Mouse (Mus musculus) cerebellum, adult (tissue): ENCODE data around the gene Ucn2.

Source experiments
- ATAC-seq: cut with Nextera tagmentation; 2 replicates; pipeline ENCODE4 v1.9.2; 2017; ENCODE audit warnings: mild to moderate bottlenecking, moderate library complexity, mixed read lengths; ENCODE audit not compliant: insufficient number of reproducible peaks, low FRiP score, low TSS enrichment

The Ucn2 gene

GRCm38 (mm10) chr9:108985710-108986109 is at the start of gene Ucn2:
TSS of gene Ucn2 (plus strand) at chr9:108986010.
- ATAC-seq = no peak

- ATAC-seq = peak; percentile 95
Measured at GRCm38 (mm10) chr9:108936418-108937364, 49.1 kb upstream of the Ucn2 start, which contains the start of gene Uqcrc1. TSS of gene Uqcrc1 (plus strand) at chr9:108936633.

- ATAC-seq = no peak
Measured at GRCm38 (mm10) chr9:108945111-108945510, 40.7 kb upstream of the Ucn2 start.

GRCm38 (mm10) chr9:108945608-108946007 is 40.2 kb upstream of the Ucn2 start:
- no peak for ATAC-seq

- peak; percentile 45; the same call in 1 of the 2 replicates for ATAC-seq
Measured at GRCm38 (mm10) chr9:108949231-108949966, 36.4 kb upstream of the Ucn2 start.

DNA sequence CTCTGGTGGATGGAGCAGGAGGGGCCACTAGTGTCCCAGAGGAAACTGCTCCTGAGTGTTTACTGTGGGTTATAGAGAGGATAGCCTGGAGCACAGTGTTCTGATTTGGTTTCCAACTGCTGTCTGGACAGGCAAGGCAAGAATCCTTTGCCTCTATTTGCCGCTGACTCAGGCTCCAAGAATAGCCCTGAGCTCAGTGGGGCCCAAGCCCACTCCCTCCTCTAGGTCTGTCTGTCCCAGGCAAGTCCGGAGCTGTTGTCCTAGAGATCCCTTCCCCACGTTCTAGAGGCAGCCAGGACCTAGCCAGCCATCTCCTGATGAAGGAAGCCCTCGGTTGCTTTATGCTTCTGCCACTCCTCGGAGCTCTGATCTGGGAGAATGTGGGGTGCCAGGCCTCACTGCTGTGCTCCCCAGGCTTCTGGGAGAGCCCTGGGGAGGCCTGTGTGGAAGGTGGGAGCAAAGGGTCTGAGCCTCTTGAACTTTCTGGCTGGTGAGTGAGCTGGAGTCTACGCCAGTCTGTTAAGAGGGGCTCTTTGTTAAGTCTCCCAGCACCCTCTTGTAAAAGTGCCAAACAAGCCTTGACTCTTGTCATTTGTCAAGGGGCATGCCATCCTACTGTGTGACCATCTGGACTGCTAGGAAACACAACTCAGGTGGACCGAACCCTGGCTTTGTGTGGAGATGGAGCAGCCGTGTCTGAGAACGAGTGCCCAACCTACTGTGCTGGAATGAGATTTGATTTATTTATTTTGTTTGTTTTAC is 35.7 kb upstream of the Ucn2 start:
- ATAC-seq = no peak

- ATAC-seq = no peak
Measured at GRCm38 (mm10) chr9:108953081-108953636, 32.7 kb upstream of the Ucn2 start, which contains the start of gene Col7a1. TSS of gene Col7a1 (plus strand) at chr9:108953586.

DNA sequence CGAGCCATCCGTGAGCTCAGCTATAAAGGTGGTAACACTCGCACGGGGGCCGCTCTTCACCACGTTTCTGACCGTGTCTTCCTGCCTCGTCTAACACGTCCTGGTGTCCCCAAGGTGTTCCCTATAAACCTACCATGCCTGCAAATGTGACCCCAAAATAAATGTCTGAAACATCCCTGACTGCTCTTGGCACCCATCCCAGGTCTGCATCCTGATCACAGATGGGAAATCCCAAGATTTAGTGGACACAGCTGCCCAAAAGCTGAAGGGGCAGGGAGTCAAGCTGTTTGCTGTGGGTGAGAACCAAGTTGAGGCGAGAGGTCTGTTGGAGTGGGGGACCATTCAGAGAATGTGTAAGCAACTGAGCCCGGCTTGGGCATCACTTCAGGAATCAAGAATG is 30.6 kb upstream of the Ucn2 start:
- ATAC-seq = no peak

GRCm38 (mm10) chr9:108955846-108956245 is 30.0 kb upstream of the Ucn2 start:
- no peak for ATAC-seq

DNA sequence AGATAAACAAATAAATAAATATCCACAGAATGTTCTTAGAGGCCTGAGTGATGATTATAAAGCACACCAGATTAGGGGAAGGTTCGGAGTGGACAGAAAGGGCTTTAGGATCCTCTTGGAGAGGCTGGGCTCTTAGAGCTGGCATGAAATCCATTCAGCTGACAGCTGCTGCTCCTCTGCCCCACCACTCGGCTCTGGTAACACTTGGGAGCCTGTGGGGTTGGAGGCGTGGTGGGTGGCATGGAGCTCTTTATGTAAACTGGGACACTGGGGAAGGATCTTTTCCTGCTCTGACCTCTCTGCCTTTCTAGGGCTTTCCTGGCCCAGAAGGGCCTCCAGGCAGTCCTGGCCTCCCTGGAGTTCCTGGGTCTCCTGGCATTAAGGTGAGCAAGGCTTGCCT is 22.2 kb upstream of the Ucn2 start:
- ATAC-seq = no peak

GRCm38 (mm10) chr9:108964338-108964737 is 21.5 kb upstream of the Ucn2 start:
- ATAC-seq = no peak

DNA sequence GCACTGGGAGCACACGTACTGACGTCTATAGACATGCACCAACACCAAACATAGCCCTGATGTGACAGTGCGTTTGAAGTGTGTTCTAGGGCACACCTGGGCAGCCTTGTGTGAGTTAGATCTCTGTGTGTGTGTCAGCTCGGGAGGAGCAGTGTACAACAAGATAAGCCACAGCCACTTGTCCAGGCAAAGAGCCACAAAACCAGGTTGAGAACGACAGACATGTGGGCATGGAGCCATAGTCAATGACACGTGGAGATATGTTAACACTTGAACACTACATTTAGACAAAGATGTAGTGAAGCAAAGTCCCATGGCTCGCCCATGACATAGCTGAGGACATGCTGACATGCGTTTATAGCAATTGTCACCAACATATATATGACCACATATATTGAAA is 15.2 kb upstream of the Ucn2 start:
- no peak for ATAC-seq

DNA sequence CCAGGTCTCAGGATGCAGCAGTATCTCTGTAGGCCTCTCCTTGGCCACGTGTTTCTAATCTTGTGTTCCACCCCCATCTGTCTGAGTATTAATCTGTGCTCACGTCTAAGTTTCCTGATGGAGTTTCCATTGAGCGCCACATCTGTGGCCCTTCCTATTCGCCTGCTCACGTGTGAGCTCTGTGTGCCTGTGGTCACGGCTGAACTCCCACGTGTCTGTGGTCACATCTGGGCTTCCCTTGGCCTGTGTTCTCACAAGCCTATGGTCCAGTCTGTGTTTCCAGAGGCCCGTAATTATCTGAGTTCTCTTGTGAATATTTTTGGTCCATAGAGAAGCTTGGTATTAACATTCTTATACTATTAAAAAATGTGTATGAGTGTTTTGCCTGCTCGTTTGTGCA is 9.3 kb upstream of the Ucn2 start:
- no peak for ATAC-seq

- no peak for ATAC-seq
Measured at GRCm38 (mm10) chr9:108977966-108978365, 7.8 kb upstream of the Ucn2 start.

DNA sequence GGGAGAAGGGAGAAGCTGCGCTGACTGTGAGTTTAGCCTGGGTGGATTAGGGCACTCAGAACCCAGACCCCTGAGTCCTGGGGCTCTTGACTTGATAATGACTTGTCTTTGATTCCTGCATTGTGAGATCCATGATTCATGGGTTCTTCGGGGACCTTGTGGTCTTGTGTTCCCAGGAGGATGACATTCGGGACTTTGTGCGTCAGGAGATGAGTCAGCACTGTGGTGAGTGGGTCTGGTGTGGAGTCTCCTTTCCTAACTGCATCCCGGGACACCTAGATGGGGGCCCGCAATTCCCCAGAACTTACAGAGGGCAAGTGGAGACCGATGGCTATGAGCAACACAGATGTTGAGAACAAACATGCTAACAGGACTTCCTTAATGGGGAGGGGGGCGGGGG is 3.3 kb upstream of the Ucn2 start:
- ATAC-seq = no peak

DNA sequence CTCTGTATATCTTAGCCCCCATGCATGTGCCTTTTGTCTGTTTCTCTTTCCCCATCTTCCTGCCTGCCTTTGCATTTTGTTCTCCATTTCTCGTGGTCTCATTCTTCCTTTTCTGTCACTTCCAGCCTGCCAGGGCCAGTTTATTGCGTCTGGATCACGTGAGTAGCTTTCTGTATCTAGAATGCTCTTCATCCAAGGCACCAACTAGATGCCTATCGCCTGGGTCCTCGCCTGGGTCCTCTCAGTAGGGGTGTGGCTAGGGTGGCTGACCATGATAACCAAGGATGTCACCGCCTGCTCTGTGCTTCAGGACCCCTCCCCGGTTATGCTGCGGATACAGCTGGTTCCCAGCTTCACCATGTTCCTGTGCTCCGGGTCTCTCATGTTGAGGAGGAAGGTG is 2.6 kb upstream of the Ucn2 start:
- ATAC-seq = no peak

GRCm38 (mm10) chr9:108987704-108988350 is 2.0 kb downstream of the Ucn2 start:
- ATAC-seq = no peak

DNA sequence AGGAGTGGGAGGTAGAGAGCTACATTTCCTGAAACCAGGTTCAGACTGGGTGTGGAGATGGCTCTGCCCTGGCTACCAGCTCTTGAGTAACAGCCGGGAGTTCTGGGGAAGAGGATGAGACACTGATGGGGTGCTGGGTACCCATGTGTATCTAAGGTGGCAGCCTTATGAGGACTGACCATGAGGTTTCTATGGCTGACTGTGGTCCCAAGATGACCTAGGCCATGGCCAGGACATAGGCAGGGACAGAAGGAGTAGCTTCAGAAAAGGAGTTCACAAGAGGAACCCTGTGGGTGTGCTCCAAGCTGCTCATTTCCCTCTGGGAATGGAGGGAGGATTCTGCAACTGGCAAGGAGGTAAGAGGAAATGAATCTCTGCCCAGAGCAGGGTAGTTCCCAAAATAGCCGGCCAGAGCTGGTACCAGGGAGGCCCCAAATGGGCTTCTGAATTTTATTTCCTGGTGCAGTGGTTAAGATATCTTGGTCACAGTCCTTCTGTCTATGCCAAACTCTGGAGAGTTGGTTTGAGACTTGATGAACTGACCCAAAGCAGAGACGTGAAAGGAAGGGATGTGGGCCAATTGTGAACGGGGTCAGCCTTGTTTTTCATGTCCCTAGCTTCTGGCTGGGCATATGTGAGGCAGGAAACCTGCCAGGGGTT is 4.1 kb downstream of the Ucn2 start:
- no peak for ATAC-seq

- ATAC-seq = no peak
Measured at GRCm38 (mm10) chr9:108990462-108990820, 4.6 kb downstream of the Ucn2 start.
